Mouse (Mus musculus): ENCODE results near the gene Fry.

DNA sequence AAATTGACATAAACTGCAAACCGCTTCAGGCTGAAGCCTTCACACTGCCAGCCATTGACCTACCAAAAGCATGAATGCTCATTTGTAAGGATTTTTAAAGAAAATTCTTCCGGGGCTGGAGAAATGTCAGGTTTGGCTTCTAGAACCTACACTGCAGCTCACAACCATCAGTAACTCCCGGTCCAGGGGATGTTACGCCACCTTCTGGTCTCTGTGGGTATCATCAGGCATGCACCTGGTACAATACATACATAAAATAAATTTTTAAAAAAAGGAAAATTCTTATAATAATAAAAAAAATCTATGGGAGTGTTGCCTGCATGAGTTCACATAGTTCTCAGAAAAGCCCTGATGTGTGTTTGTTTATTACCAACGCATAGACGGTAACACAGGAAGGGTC lies 42.7 kb downstream of the Fry start:
- TF ChIP-seq CTCF (IDR thresholded peaks at IDR 0.05; ENCODE audit: low read depth, low read length): 0 out of 2 replicates have a peak, but pooled peaks have one; percentile 20
- TF ChIP-seq POLR2A (IDR thresholded peaks at IDR 0.05; ENCODE audit: borderline replicate concordance, low read depth, low read length): no peak

All from bone marrow macrophage, adult 2 months (primary cell).